Mouse (Mus musculus) thymus, postnatal 10 days (tissue): ENCODE results near the gene Rnf185.

Experiments used
- DNase-seq, 2 experiments: peaks; one replicate each; pipeline ENCODE4 v3.0.0; 2021; ENCODE audit warnings: low spot score in 2 of 2

Gene Rnf185

DNA sequence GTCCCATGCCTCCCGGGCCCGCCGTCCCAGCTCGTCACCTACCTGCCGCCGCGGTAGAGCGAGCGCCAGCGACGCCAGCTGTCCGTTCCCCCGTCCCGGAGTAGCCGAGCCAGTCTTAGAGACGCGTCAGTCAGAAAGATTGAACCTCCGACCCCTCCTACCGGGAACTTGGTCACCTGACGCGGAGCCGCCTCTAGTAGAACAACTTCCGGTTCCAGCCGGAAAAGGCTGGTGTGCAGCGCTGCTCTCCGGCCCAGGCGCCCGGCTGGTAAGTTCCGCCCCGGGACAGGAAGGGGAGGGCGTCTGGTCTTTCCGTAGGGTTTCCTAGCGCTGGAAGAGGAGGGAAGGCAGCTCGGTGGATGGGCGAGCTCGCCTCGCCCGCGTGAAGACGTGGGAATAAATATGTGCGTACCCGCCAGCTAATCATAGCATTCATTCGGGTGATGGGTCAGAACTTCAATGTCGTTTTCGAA is at the start of gene Rnf185:
TSS of gene Rnf185 (minus strand) at position 197 of the 473 bp plus-strand sequence.
- peak; percentile 88 for DNase-seq

- DNase-seq = no peak
These were observed 45.1 kb upstream of the Rnf185 start for GRCm38 (mm10) chr11:3497296-3497695.

DNA sequence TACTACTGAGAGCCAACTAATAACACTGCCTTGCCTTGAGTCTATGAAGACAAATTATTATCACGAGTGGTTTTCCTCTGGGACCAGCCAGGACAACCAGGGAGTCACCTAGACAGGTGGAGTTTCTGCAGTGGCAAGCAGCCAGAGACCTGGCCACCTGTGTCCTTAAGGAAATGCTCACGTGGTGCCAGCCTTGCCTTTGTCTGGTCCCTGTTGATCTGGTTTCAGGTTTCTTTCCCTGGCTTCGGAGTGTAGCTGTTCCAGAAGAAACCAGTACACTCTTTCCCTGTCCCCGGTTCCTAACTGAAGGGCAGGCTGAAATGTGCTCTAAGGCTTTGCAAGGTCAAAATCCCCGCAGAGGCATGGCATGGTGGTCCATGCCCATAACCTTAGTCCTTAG is 44.6 kb upstream of the Rnf185 start:
- no peak for DNase-seq

- no peak for DNase-seq
These were observed 43.3 kb upstream of the Rnf185 start for GRCm38 (mm10) chr11:3495496-3495895.

GRCm38 (mm10) chr11:3494857-3495256 is 42.7 kb upstream of the Rnf185 start:
- DNase-seq = no peak

- DNase-seq = no peak
These were observed 40.6 kb upstream of the Rnf185 start for GRCm38 (mm10) chr11:3492748-3493147.

DNA sequence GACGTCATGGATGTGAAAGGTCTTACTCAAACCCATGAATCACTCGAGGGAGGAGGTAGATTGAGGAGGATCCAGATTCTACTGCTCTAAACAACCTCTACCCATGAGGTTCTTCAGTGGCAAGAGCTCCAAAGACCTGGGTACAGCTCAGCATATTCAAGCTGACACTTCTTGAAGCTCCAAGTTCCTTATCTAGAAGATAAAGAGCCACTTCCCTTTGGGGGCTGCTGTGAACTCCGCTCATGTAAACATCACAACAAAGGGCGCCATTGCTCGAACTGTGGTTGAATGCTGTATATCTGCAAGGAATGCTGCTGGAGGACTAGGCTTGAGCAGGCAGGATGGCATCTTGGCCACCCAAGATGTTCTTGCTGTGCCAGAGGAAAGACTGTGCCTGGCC is 36.9 kb upstream of the Rnf185 start:
- no peak for DNase-seq

DNA sequence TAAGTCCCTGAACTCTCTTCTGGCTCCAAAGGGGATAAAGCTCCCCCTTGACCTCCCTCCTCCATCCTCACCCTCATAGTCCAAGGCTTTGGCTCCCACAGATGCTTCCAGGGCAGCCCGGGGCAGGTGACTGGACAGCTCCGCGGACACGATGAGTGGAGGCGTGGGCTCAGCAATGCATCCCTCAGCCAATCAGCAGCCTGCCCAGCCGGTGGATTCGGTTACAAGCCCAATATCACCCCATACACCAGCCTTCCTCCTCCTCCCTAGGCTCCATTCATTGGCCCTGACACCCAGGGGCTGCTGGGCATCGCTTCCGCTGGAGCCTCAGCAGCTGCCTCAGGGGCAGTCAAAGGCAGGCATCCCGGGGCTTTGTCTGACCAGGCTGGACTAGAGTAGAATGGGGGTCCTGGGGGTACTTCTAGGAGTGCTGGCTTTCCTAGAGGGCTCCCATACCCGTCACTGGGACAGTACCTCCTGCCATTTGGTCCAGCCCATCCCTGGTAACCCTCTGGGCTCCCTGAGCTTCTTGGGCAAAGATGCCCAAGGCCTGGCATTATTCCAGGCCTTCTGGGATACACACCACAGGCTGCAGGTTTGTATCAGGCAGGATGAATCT is 35.9 kb upstream of the Rnf185 start, which contains the start of gene Pla2g3:
TSS of gene Pla2g3 (plus strand) at position 333 of the 619 bp plus-strand sequence.
- no peak for DNase-seq

GRCm38 (mm10) chr11:3486349-3486748 is 34.2 kb upstream of the Rnf185 start:
- no peak for DNase-seq

- no peak for DNase-seq
These were observed 31.9 kb upstream of the Rnf185 start for GRCm38 (mm10) chr11:3483980-3484642.

- DNase-seq = no peak
These were observed 23.3 kb upstream of the Rnf185 start for GRCm38 (mm10) chr11:3475489-3475888.

DNA sequence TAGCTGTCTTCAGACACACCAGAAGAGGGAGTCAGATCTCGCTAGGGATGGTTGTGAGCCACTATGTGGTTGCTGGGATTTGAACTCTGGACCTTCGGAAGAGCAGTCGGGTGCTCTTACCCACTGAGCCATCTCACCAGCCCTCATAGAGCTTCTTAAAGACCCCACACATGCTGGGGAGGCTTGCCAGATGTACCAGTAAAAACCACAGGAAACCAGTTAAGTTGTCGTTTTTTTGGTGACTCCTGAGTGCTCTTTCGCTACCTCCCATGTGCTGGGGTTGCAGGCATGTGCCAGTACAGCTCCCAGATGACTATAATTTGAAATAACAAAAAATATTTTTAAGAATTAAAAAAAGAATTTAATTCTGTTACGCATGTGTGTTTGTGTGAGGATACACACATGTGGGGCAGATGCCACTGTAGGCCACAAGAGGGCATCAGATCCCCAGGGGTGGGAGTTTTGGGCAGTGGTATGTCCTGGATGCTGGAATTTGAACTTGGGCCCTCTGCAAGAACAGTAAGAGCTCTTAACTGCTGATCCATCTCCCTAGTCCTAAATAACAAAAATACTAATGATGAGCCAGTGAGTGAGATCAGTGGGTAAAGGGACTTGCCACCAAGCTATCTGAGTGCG is 22.4 kb upstream of the Rnf185 start:
- no peak for DNase-seq

GRCm38 (mm10) chr11:3472484-3472883 is 20.3 kb upstream of the Rnf185 start:
- DNase-seq = peak; percentile 52 to 86

DNA sequence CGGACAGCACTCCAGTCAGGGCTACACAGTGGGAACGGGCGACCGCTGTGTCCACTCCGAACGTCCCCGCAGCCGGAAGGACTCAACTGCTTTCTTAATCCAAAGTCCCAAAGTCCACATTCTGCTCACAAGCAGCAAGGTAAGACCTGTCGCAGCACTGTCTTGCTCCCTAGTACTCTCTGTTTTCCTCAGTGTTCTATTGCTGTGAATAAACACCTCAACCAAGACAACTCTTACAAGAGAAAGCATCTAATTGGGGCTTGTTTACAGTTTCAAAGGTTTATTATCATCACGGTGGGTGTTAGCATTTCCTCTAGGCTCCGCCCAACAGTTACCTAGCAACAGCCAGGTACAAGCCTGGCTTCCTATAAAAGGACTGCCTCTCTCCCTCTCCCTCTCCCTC is 19.3 kb upstream of the Rnf185 start:
- no peak for DNase-seq

GRCm38 (mm10) chr11:3462846-3463245 is 10.7 kb upstream of the Rnf185 start:
- no peak for DNase-seq

DNA sequence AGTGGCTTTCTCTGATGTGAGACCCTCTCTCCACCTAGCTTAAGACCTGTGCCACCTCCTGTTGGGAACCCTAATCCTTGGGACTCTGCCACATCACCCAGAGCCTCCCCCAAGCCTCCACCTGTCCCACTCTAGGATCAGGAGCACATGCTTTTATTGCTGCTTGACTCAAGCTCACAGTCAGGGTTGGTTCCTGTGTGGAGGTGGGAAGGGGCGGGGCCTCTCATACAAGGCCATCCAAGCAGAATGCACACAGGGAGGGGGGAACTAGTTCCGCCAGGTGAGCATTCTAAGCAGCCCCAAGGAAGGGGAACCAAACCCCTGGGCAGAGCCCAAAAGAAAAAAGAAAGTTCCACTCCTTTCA is 6.9 kb upstream of the Rnf185 start:
- DNase-seq = no peak

DNA sequence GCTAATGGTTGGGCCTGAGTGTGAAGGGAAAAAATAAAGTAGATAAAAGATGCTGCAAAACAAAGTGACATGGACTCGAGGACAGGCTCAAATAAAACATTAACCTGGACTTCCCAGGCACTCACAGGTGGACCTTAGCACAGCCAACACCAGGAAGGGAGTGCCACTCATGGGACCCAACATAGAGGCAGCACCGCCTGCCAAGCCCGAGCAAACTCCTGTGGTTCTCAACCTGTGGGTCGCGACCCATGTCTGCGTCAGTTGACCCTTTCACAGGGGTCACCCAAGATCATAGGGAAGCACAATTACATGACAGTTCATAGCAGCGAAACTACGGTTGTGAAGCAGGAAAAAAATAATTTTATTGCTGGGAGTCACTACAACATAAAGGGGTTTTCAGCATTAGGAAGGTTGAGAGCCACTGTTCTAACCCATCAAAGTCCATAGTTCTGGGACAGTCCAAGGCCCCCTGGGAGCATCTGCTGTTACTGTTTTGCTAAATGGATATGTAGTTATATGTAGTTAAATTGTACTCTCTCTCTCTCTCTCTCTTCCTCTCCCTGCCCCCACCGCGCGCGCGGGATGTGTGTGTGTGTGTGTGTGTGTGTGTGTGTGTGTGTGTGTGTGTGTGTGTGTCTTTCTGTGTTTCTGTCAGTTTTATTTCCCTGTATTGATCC is 6.4 kb upstream of the Rnf185 start:
- DNase-seq = no peak

GRCm38 (mm10) chr11:3456354-3456753 is 4.2 kb upstream of the Rnf185 start:
- peak; percentile 57 to 70 for DNase-seq

- DNase-seq = no peak
These were observed 2.3 kb upstream of the Rnf185 start for GRCm38 (mm10) chr11:3454506-3454905.

DNA sequence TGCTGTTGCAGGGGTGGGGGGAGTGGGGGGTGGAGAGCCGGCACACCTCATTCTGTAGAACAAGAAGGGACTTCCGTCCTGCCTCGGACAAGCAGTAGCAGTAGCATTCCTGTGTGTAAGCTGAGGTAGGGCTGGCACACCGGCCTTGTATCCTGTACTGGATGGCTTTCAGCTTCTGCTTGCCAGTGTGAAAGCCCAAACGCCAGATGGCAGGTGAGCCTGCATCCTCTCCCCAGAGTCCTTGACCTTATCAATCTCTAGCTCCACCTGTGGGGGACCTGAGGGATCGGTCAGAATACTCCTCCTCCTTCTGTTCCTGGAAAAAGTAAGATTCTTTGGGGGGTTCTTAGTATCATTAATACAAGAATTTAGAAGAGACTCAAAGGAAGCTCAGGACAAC is 1.3 kb upstream of the Rnf185 start:
- peak; percentile 13 to 20 for DNase-seq

- peak in 1 of 2 experiments; percentile 7 for DNase-seq
These were observed 606 bp upstream of the Rnf185 start for GRCm38 (mm10) chr11:3452769-3453168.

- peak in 1 of 2 experiments; percentile 21 for DNase-seq
These were observed 431 bp downstream of the Rnf185 start for GRCm38 (mm10) chr11:3451701-3452163.
